Mouse (Mus musculus) bone marrow macrophage, adult 2 months (primary cell): ENCODE measurements around the gene Tmem178b. TPM values are rescaled to one million over a fixed set of nuclear protein-coding genes. Genes with fewer than 3 reads are reported as not detected.

Experiments used
- H3K27ac ChIP-seq: 2 replicates; pipeline ENCODE4 v1.5.1; 2012; ENCODE audit warnings: low read depth, low read length; ENCODE audit not compliant: insufficient read depth
- H3K4me1 ChIP-seq: 2 replicates; pipeline ENCODE4 v1.6.1; 2012; ENCODE audit warnings: low read length; ENCODE audit not compliant: control insufficient read depth, insufficient read depth
- H3K4me3 ChIP-seq: 2 replicates; pipeline ENCODE4 v1.5.1; 2012; ENCODE audit warnings: mild to moderate bottlenecking, low read length, moderate library complexity; ENCODE audit not compliant: insufficient read depth
- CTCF ChIP-seq: IDR thresholded peaks from 2 replicates; pipeline ENCODE4 v1.5.1; 2012; ENCODE audit warnings: low read depth, mild to moderate bottlenecking, low read length, moderate library complexity
- POLR2A ChIP-seq: IDR thresholded peaks from 2 replicates; pipeline ENCODE4 v1.6.1; 2012; ENCODE audit warnings: mild to moderate bottlenecking, low read depth, low read length, borderline replicate concordance
- polyA plus RNA-seq: library from polyadenylated mRNA; stranded (reverse); fragments of >200 nt; gene quantifications from 2 replicates; pipeline ENCODE4 v1.2.4, GENCODE M21; 2012; ENCODE audit not compliant: missing spikeins, insufficient read depth, insufficient read length

The Tmem178b gene
- polyA plus RNA-seq, 1 experiment, result not detected

GRCm38 (mm10) chr6:39875186-39875585 is 2.1 kb downstream of the Tmem178b start:
- H3K4me3 ChIP-seq, result no peak overlapping the region
- no peak overlapping the region for H3K27ac ChIP-seq
- TF ChIP-seq POLR2A, result no peak
- TF ChIP-seq CTCF, result no peak
- no peaks in the 10 kb centered on the region for H3K4me1 ChIP-seq

GRCm38 (mm10) chr6:39876444-39876843 is 3.4 kb downstream of the Tmem178b start:
- Histone ChIP-seq H3K4me3 (no peak overlapping the region), H3K4me1 (no peaks in the 10 kb centered on the region), H3K27ac (no peak overlapping the region)
- no peak for TF ChIP-seq CTCF
- no peak for TF ChIP-seq POLR2A

DNA sequence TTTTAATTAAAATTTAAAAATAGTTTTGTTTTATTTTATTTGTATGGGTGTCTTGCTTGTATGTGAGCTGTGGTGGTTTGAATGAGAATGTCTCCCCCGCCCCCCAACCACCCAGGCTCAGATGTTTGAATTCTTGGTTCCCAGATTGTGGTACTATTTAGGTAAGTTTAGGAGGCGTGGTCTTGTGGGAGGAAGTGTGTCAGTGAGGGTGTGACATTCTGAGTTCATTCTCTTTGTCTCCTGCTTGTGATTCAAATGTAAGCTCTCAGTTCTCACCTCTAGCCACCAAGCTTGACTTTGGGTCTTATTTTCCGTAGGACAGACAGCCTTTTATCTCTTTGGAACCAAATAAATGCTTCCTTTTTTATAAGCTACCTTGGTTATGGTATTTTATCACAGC is 17.7 kb downstream of the Tmem178b start:
- Histone ChIP-seq H3K4me1 (no peaks in the 10 kb centered on the region), H3K4me3 (no peak overlapping the region), H3K27ac (no peak overlapping the region)
- no peak for TF ChIP-seq CTCF
- TF ChIP-seq POLR2A, result no peak

GRCm38 (mm10) chr6:39896500-39896899 is 23.4 kb downstream of the Tmem178b start:
- no peak overlapping the region for H3K27ac ChIP-seq
- TF ChIP-seq POLR2A (no peak), CTCF (no peak)
- no peak overlapping the region for H3K4me3 ChIP-seq
- no peaks in the 10 kb centered on the region for H3K4me1 ChIP-seq

- no peak overlapping the region for H3K27ac ChIP-seq
- TF ChIP-seq POLR2A, result no peak
- no peak for TF ChIP-seq CTCF
- no peak overlapping the region for H3K4me3 ChIP-seq
- no peaks in the 10 kb centered on the region for H3K4me1 ChIP-seq
Observed at GRCm38 (mm10) chr6:39899231-39899630, 26.2 kb downstream of the Tmem178b start.

- TF ChIP-seq POLR2A (no peak), CTCF (no peak)
- no peaks in the 10 kb centered on the region for H3K4me1 ChIP-seq
- no peak overlapping the region for H3K27ac ChIP-seq
- H3K4me3 ChIP-seq, result no peak overlapping the region
Observed at GRCm38 (mm10) chr6:39903220-39903773, 30.2 kb downstream of the Tmem178b start.

DNA sequence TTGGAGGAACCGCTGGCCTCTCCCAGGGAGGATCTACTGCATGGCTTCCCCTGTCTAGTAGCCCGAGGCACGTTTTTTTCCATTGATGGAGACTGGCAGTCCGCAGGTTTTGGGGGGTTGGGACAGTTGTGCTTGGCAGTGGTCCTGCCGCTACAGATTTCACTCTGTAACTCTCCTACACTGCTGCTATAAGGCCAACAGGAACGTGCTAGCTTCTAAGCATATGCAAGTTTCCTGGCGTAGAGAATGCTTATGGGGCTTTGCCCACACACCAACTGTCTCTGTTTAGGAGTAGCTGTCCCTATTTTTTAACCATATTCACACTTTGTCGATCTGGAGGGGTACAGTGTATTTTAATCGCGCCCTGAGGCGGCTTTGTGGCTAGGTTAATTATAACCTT is 30.8 kb downstream of the Tmem178b start:
- Histone ChIP-seq H3K4me3 (no peak overlapping the region), H3K4me1 (no peaks in the 10 kb centered on the region), H3K27ac (no peak overlapping the region)
- TF ChIP-seq POLR2A (no peak), CTCF (no peak)

DNA sequence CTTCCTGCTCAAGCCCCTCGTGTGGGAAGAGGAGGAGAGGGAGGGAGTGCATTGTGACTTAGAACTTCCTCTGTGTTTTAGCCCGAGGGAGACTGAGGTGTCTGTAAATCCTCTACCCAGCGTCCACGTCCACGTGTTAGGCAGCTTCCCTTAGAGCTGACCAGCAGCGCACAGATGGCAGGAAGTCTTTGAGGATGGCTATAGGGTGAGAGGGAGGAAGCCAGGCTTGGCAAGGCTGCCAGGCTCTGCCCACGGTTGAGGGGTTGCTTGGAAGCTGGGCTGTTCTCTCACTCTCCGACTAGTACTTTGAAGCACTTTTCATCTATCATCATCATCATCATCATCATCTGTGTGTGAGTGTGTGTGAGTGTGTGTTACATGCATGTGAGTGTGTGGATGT is 41.9 kb downstream of the Tmem178b start:
- no peak overlapping the region for H3K27ac ChIP-seq
- no peak for TF ChIP-seq POLR2A

DNA sequence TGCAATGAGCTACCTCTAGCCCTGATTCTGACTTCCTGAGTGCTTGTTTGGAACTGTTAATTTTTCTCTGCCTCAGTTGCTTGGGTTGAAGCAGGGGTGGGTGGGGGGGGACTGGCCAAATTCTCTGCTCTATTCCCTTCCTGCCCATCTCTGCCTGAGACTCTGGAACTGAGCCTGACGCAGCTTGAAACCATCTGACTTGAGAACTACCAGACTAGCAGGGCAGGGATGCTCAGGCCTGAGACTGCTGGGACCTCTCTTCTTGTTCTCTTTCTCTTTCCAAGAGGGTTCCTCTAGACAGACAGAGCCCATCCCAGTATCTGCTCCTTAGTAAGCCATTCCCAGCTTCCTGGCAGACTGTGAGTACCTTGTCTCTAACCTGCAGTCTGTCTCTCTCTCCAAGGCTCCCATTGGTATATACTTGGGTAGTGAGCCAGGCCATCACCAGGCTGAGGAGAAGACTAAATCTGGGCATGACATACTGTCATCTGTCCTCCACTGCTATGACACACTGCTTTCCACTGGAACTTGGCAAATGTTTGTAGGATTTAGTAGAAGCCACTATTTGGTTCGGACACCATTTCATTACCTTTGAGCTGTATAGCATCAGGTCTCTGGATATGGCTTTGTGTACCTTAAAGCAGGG is 42.7 kb downstream of the Tmem178b start:
- Histone ChIP-seq H3K27ac (no peak overlapping the region), H3K4me3 (no peak overlapping the region), H3K4me1 (no peaks in the 10 kb centered on the region)
- TF ChIP-seq POLR2A (no peak), CTCF (no peak)

More for the DNA sequence above, 41.9 kb downstream of the Tmem178b start:
- H3K4me3 ChIP-seq, result no peak overlapping the region
- no peaks in the 10 kb centered on the region for H3K4me1 ChIP-seq

- H3K27ac ChIP-seq, result no peak overlapping the region
- no peaks in the 10 kb centered on the region for H3K4me1 ChIP-seq
- TF ChIP-seq POLR2A (no peak), CTCF (no peak)
Observed at GRCm38 (mm10) chr6:39916514-39916913, 43.4 kb downstream of the Tmem178b start.

DNA sequence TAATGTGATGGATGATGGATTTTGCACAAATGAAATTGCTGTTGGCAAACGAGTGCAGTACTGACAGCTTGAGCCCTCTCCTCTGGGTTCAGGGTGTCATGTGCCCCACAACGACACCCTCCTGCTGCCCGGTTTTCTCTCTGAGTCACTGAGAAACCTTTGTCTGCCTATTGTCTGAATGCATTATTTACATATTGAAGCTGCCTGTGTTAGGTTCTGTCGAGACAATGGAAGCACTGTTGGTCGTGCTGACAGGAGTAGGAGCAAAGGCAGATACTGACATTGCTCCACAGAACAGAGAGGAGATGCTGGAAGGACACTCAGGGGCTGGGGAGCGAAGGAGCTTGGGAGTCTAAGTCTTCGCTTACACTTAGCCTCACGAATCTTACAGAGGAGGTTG is 44.2 kb downstream of the Tmem178b start:
- no peaks in the 10 kb centered on the region for H3K4me1 ChIP-seq
- H3K27ac ChIP-seq, result no peak overlapping the region
- H3K4me3 ChIP-seq, result no peak overlapping the region
- no peak for TF ChIP-seq POLR2A
- TF ChIP-seq CTCF, result no peak

More at GRCm38 (mm10) chr6:39916514-39916913, 43.4 kb downstream of the Tmem178b start:
- no peak overlapping the region for H3K4me3 ChIP-seq
